Comparison of ENCODE assay signal across 15 mouse cellular contexts in genomic region chr5:139830734-139831133, GRCm38 (mm10). TPM values are rescaled to one million over a fixed set of nuclear protein-coding genes. Genes with fewer than 3 reads are reported as not detected.
DNase-seq lines count a peak whose midpoint lies in the region; ATAC-seq lines count a peak whose summit lies in the region.
"Had no signal": no experiment of that assay in that cellular context is flagged by ENCODE, and none has a peak within 500 bp of the region (broad histone marks: within the 10 kb centered on the region; RNA-seq: fewer than 3 reads in every experiment).

No protein-coding gene starts in this region.

- no peak for ATAC-seq in liver, embryonic 12.5 days
- no peak for ATAC-seq in frontal cortex, adult (ENCODE audit: low TSS enrichment)
- ATAC-seq in midbrain, embryonic 14.5 days (ENCODE audit: low FRiP score, low TSS enrichment), result no peak
- ATAC-seq: intestine, embryonic 15.5 days had no signal

- peaks cover 12% of the 10 kb centered on the region for H3K27me3 ChIP-seq in liver, embryonic 12.5 days (replicated peaks)
- H3K27me3 ChIP-seq in midbrain, embryonic 14.5 days (ENCODE audit: control insufficient read depth, insufficient read depth, low read length), result no peaks in the 10 kb centered on the region
- H3K27me3 ChIP-seq: intestine, embryonic 15.5 days had no signal

- WGBS in liver, embryonic 12.5 days (ENCODE audit: insufficient replicate concordance), result 71% methylated on average over 3 of the region's 3 CpGs
- WGBS in midbrain, embryonic 14.5 days, result 94% methylated on average over 3 of the region's 3 CpGs

- H3K4me1 ChIP-seq in liver, embryonic 12.5 days, result peaks cover 18% of the 10 kb centered on the region
- peaks cover 5% of the 10 kb centered on the region for H3K4me1 ChIP-seq in midbrain, embryonic 14.5 days (ENCODE audit: control insufficient read depth, insufficient read depth, low read length)

- H3K4me2 ChIP-seq in liver, embryonic 12.5 days, result peak overlapping the region; percentile 21; the same call in 1 of the 2 replicates
- no peak overlapping the region for H3K4me2 ChIP-seq in midbrain, embryonic 14.5 days (ENCODE audit: low read length)
- H3K4me2 ChIP-seq: forebrain, embryonic 12.5 days; intestine, embryonic 15.5 days; liver, embryonic 15.5 days had no signal

- H3K27ac ChIP-seq in liver, embryonic 12.5 days, result no peak overlapping the region
- H3K27ac ChIP-seq in midbrain, embryonic 14.5 days (replicated peaks; ENCODE audit: low read depth, low read length), result no peak overlapping the region
- H3K27ac ChIP-seq: embryonic facial prominence, embryonic 10.5 days; forebrain, embryonic 12.5 days; intestine, embryonic 15.5 days; liver, embryonic 15.5 days had no signal

- no peak overlapping the region for H3K4me3 ChIP-seq in liver, embryonic 12.5 days
- no peak overlapping the region for H3K4me3 ChIP-seq in midbrain, embryonic 14.5 days (replicated peaks; ENCODE audit: low read depth, low read length)
- H3K4me3 ChIP-seq: embryonic facial prominence, embryonic 10.5 days; forebrain, embryonic 12.5 days; intestine, embryonic 15.5 days; liver, embryonic 15.5 days had no signal

- H3K9ac ChIP-seq in liver, embryonic 12.5 days, result no peak overlapping the region
- no peak overlapping the region for H3K9ac ChIP-seq in midbrain, embryonic 14.5 days (replicated peaks; ENCODE audit: low read length)
- H3K9ac ChIP-seq: forebrain, embryonic 12.5 days; intestine, embryonic 15.5 days; liver, embryonic 15.5 days had no signal

- H3K9me3 ChIP-seq in liver, embryonic 12.5 days (replicated peaks), result no peaks in the 10 kb centered on the region
- no peaks in the 10 kb centered on the region for H3K9me3 ChIP-seq in midbrain, embryonic 14.5 days (ENCODE audit: control insufficient read depth, low read length)
- H3K9me3 ChIP-seq: embryonic facial prominence, embryonic 10.5 days; forebrain, embryonic 12.5 days; intestine, embryonic 15.5 days; liver, embryonic 15.5 days had no signal

- H3K36me3 ChIP-seq in liver, embryonic 12.5 days, result no peaks in the 10 kb centered on the region
- H3K36me3 ChIP-seq in midbrain, embryonic 14.5 days (ENCODE audit: control insufficient read depth, insufficient read depth, low read length), result no peaks in the 10 kb centered on the region
- H3K36me3 ChIP-seq: embryonic facial prominence, embryonic 10.5 days; forebrain, embryonic 12.5 days; intestine, embryonic 15.5 days; liver, embryonic 15.5 days had no signal

- DNase-seq in liver (no peak), ES-CJ7 (ENCODE audit: low read depth, low spot score) (peak; percentile 37)
- DNase-seq in induced T-regulatory cell, adult 2 months (ENCODE audit: low read depth), result peak; percentile 75
- peak; percentile 70 for DNase-seq in thymus, postnatal 0 days (ENCODE audit: low spot score)
- no peak for DNase-seq in layer of hippocampus, adult 9-11 months
- DNase-seq in midbrain, embryonic 14.5 days, result no peak
- DNase-seq: gastrocnemius, postnatal 36 days had no signal

RNA-seq across cellular contexts. Expression of gene Psmg3, which starts 4.0 kb away (rescaled TPM):
- polyA plus RNA-seq in liver, embryonic 12.5 days (2016; fragmentation: Nextera tagmentation; extraction: Ambion mirVana), result 75.6 and 80.9 TPM in 2 replicates
- 91.9 and 93.8 TPM in 2 replicates for polyA plus RNA-seq in thymus, postnatal 0 days (2015; fragmentation: Nextera tagmentation; extraction: Ambion mirVana)
- 72.6 and 78.0 TPM in 2 replicates for polyA plus RNA-seq in midbrain, embryonic 14.5 days (2014; fragmentation: Nextera tagmentation; extraction: Ambion mirVana)

RNA-seq across cellular contexts. Expression of gene Gm26938, which starts 4.5 kb away (rescaled TPM):
- polyA plus RNA-seq in liver, embryonic 12.5 days (2016; fragmentation: Nextera tagmentation; extraction: Ambion mirVana), result not detected in 2 replicates
- not detected in 2 replicates for polyA plus RNA-seq in thymus, postnatal 0 days (2015; fragmentation: Nextera tagmentation; extraction: Ambion mirVana)
- 0.43 and 0.62 TPM in 2 replicates for polyA plus RNA-seq in midbrain, embryonic 14.5 days (2014; fragmentation: Nextera tagmentation; extraction: Ambion mirVana)
- polyA plus RNA-seq: embryonic facial prominence, embryonic 10.5 days; forebrain, embryonic 12.5 days; heart, postnatal 0 days; liver, embryonic 15.5 days; stomach, embryonic 16.5 days had no signal

RNA-seq across cellular contexts. Expression of gene Tmem184a, which starts 11.0 kb away (rescaled TPM):
- 1.6 TPM in 2 replicates for polyA plus RNA-seq in liver, embryonic 12.5 days (2016; fragmentation: Nextera tagmentation; extraction: Ambion mirVana)
- 1.6 and 2.0 TPM in 2 replicates for polyA plus RNA-seq in thymus, postnatal 0 days (2015; fragmentation: Nextera tagmentation; extraction: Ambion mirVana)
- polyA plus RNA-seq in midbrain, embryonic 14.5 days (2014; fragmentation: Nextera tagmentation; extraction: Ambion mirVana), result 0.08 and 0.18 TPM in 2 replicates

RNA-seq across cellular contexts. Expression of gene Mafk, which starts 39.4 kb away (rescaled TPM):
- 47.7 and 48.9 TPM in 2 replicates for polyA plus RNA-seq in liver, embryonic 12.5 days (2016; fragmentation: Nextera tagmentation; extraction: Ambion mirVana)
- 39.4 and 40.8 TPM in 2 replicates for polyA plus RNA-seq in thymus, postnatal 0 days (2015; fragmentation: Nextera tagmentation; extraction: Ambion mirVana)
- 9.2 and 10.3 TPM in 2 replicates for polyA plus RNA-seq in midbrain, embryonic 14.5 days (2014; fragmentation: Nextera tagmentation; extraction: Ambion mirVana)

RNA-seq across cellular contexts. Expression of gene Ints1, which starts 55.3 kb away (rescaled TPM):
- 21.8 and 23.3 TPM in 2 replicates for polyA plus RNA-seq in liver, embryonic 12.5 days (2016; fragmentation: Nextera tagmentation; extraction: Ambion mirVana)
- polyA plus RNA-seq in thymus, postnatal 0 days (2015; fragmentation: Nextera tagmentation; extraction: Ambion mirVana), result 26.8 and 28.9 TPM in 2 replicates
- 39.0 and 44.7 TPM in 2 replicates for polyA plus RNA-seq in midbrain, embryonic 14.5 days (2014; fragmentation: Nextera tagmentation; extraction: Ambion mirVana)

Comparison
In these comparisons a context has a peak if more than half of its experiments do, and no peak if none do; other contexts are left out.
1. DNase-seq: peak in ES-CJ7 (single experiment), induced T-regulatory cell, adult 2 months (single experiment) and thymus, postnatal 0 days (single experiment); none in liver (single experiment), layer of hippocampus, adult 9-11 months (single experiment) and midbrain, embryonic 14.5 days (single experiment).